Mouse (Mus musculus) CH12.LX (cell line): Measurements from ENCODE around the gene Nelfcd. TPM values are rescaled to one million over a fixed set of nuclear protein-coding genes. Genes with fewer than 3 reads are reported as not detected.

Experiments used
- DNase-seq: peaks from one replicate; pipeline ENCODE4 v3.0.0-alpha.2; 2013; ENCODE audit errors: extremely low read depth
- H3K27ac ChIP-seq: 2 replicates; pipeline ENCODE4 v1.5.1; 2012; ENCODE audit warnings: low read depth, mild to moderate bottlenecking, control low read depth, moderate library complexity; ENCODE audit not compliant: insufficient read depth
- H3K27me3 ChIP-seq: replicated peaks from 2 replicates; pipeline ENCODE3; 2012; ENCODE audit warnings: inconsistent platforms
- H3K36me3 ChIP-seq, 2 experiments: replicated peaks in 1 of 2; 2 replicates each; pipeline versions ENCODE3 to v1.6.1; 2012; ENCODE audit warnings: inconsistent platforms in 1 of 2, low read length in 1 of 2, mild to moderate bottlenecking in 1 of 2, mixed read lengths in 1 of 2, moderate library complexity in 1 of 2; ENCODE audit not compliant: control insufficient read depth in 1 of 2, insufficient read depth in 1 of 2
- H3K4me1 ChIP-seq, 2 experiments: 2 replicates each; pipeline ENCODE4 v1.6.1; 2012; ENCODE audit warnings: inconsistent platforms in 1 of 2, moderate library complexity in 1 of 2; ENCODE audit not compliant: insufficient read depth in 2 of 2, control insufficient read depth in 1 of 2
- H3K4me2 ChIP-seq: 2 replicates; pipeline ENCODE4 v1.6.1; 2012; ENCODE audit warnings: low read depth, mild to moderate bottlenecking, control low read depth; ENCODE audit not compliant: poor library complexity, insufficient read depth, severe bottlenecking
- H3K4me3 ChIP-seq, 3 experiments: fragments of 150-350 bp in 1 of 3; sonication (generic) in 1 of 3; replicated peaks in 1 of 3; 2 replicates each; pipeline versions ENCODE3 to v1.5.1; 2011 to 2012; ENCODE audit warnings: low read depth in 2 of 3, low read length in 2 of 3, mild to moderate bottlenecking in 2 of 3, moderate library complexity in 2 of 3, control low read depth in 1 of 3, improper control_type of control experiment in 1 of 3, inconsistent platforms in 1 of 3, mixed read lengths in 1 of 3; ENCODE audit not compliant: poor library complexity in 1 of 3
- H3K79me2 ChIP-seq: replicated peaks from 2 replicates; pipeline ENCODE4 v1.6.1; 2012; ENCODE audit warnings: mild to moderate bottlenecking, moderate library complexity; ENCODE audit not compliant: control insufficient read depth, poor library complexity, insufficient read depth, severe bottlenecking; ENCODE audit errors: extremely low read depth
- H3K9ac ChIP-seq: 2 replicates; pipeline ENCODE4 v1.6.1; 2012; ENCODE audit warnings: low read depth, mild to moderate bottlenecking, control low read depth, moderate library complexity; ENCODE audit not compliant: insufficient read depth
- H3K9me3 ChIP-seq: replicated peaks from 2 replicates; pipeline ENCODE3; 2012; ENCODE audit warnings: low read length, inconsistent platforms, mixed read lengths
- CHD1 ChIP-seq: IDR thresholded peaks from 2 replicates; pipeline ENCODE4 v1.6.1; 2012; ENCODE audit warnings: low read depth, low read length, improper control_type of control experiment, inconsistent platforms
- CHD2 ChIP-seq: IDR thresholded peaks from 2 replicates; pipeline ENCODE4 v1.6.1; 2011; ENCODE audit warnings: low read length, improper control_type of control experiment
- EP300 ChIP-seq: IDR thresholded peaks from 2 replicates; pipeline ENCODE4 v1.6.1; 2011; ENCODE audit warnings: low read length, improper control_type of control experiment
- ETS1 ChIP-seq: conservative IDR thresholded peaks from 2 replicates; pipeline ENCODE4 v1.6.1; 2012; ENCODE audit warnings: low read depth, mild to moderate bottlenecking, inconsistent platforms, low read length, improper control_type of control experiment, moderate library complexity
- GABPA ChIP-seq: IDR thresholded peaks from 2 replicates; pipeline ENCODE4 v1.6.1; 2012; ENCODE audit warnings: low read depth, low read length, improper control_type of control experiment, inconsistent platforms; ENCODE audit not compliant: insufficient replicate concordance
- IRF4 ChIP-seq: IDR thresholded peaks from 2 replicates; pipeline ENCODE4 v1.6.1; 2014; ENCODE audit warnings: low read depth, mild to moderate bottlenecking, inconsistent platforms, low read length, improper control_type of control experiment
- JUN ChIP-seq: IDR thresholded peaks from 2 replicates; pipeline ENCODE4 v1.6.1; 2011; ENCODE audit warnings: low read depth, mild to moderate bottlenecking, low read length, improper control_type of control experiment, moderate library complexity; ENCODE audit not compliant: insufficient read depth
- JUND ChIP-seq: conservative IDR thresholded peaks from 2 replicates; pipeline ENCODE4 v1.6.1; 2011; ENCODE audit warnings: low read depth, low read length, improper control_type of control experiment
- MAX ChIP-seq: IDR thresholded peaks from 2 replicates; pipeline ENCODE4 v1.6.1; 2011; ENCODE audit warnings: low read length, improper control_type of control experiment
- MAZ ChIP-seq: IDR thresholded peaks from 2 replicates; pipeline ENCODE4 v1.6.1; 2012; ENCODE audit warnings: low read depth, mild to moderate bottlenecking, inconsistent platforms, low read length, improper control_type of control experiment, moderate library complexity
- MEF2A ChIP-seq: IDR thresholded peaks from 2 replicates; pipeline ENCODE4 v1.6.1; 2014; ENCODE audit warnings: low read depth, mild to moderate bottlenecking, inconsistent platforms, low read length, improper control_type of control experiment, borderline replicate concordance
- MYC ChIP-seq: IDR thresholded peaks from 2 replicates; pipeline ENCODE4 v1.6.1; 2011; ENCODE audit warnings: low read depth, mild to moderate bottlenecking, improper control_type of control experiment, low read length
- PAX5 ChIP-seq: IDR thresholded peaks from 2 replicates; pipeline ENCODE4 v1.6.1; 2012; ENCODE audit warnings: low read length, inconsistent platforms, mixed read lengths
- POLR2A ChIP-seq: IDR thresholded peaks from 2 replicates; pipeline ENCODE4 v1.6.1; 2011; ENCODE audit warnings: low read depth, mild to moderate bottlenecking, improper control_type of control experiment, low read length
- POLR2AphosphoS2 ChIP-seq: IDR thresholded peaks from 2 replicates; pipeline ENCODE4 v1.6.1; 2011; ENCODE audit warnings: low read depth, low read length, improper control_type of control experiment
- RAD21 ChIP-seq: IDR thresholded peaks from 2 replicates; pipeline ENCODE4 v1.6.1; 2011; ENCODE audit warnings: low read depth, mild to moderate bottlenecking, low read length, improper control_type of control experiment, moderate library complexity
- RCOR1 ChIP-seq: conservative IDR thresholded peaks from 2 replicates; pipeline ENCODE4 v1.6.1; 2012; ENCODE audit warnings: low read depth, mild to moderate bottlenecking, inconsistent platforms, low read length, improper control_type of control experiment
- TBP ChIP-seq: conservative IDR thresholded peaks from 2 replicates; pipeline ENCODE4 v1.6.1; 2011; ENCODE audit warnings: low read depth, low read length, improper control_type of control experiment
- TCF12 ChIP-seq: IDR thresholded peaks from 2 replicates; pipeline ENCODE4 v1.6.1; 2014; ENCODE audit warnings: low read depth, mild to moderate bottlenecking, inconsistent platforms, low read length, improper control_type of control experiment
- USF1 ChIP-seq: IDR thresholded peaks from 2 replicates; pipeline ENCODE4 v1.6.1; 2014; ENCODE audit warnings: low read depth, mild to moderate bottlenecking, inconsistent platforms, low read length, improper control_type of control experiment
- USF2 ChIP-seq: conservative IDR thresholded peaks from 2 replicates; pipeline ENCODE4 v1.6.1; 2011; ENCODE audit warnings: low read depth, low read length, improper control_type of control experiment
- ZC3H11A ChIP-seq: IDR thresholded peaks from 2 replicates; pipeline ENCODE4 v1.6.1; 2012; ENCODE audit warnings: low read depth, mild to moderate bottlenecking, inconsistent platforms, low read length, improper control_type of control experiment
- ZKSCAN1 ChIP-seq: IDR thresholded peaks from 2 replicates; pipeline ENCODE4 v1.6.1; 2012; ENCODE audit warnings: low read depth, inconsistent platforms, low read length, improper control_type of control experiment, borderline replicate concordance
- dilution Hi-C: fragments of 300-500 bp; cut with MboI; formaldehyde crosslinking; loops from 2 replicates; pipeline ENCODE4 v1.14.3; 2020; ENCODE audit warnings: low sequenced_read_pairs; ENCODE audit not compliant: extremely low pct_unique_long_range_greater_than_20kb, extremely low pct_ligation_motif_present
- in situ Hi-C: fragments of 300-500 bp; cut with MboI; formaldehyde crosslinking; loops from 3 replicates; pipeline ENCODE4 v1.14.3; 2019; ENCODE audit warnings: low sequenced_read_pairs, low pct_ligation_motif_present, low pct_unique_long_range_greater_than_20kb, mixed read lengths
- polyA plus RNA-seq: library from polyadenylated mRNA; unstranded; fragments of >175 nt; gene quantifications from 2 replicates; pipeline ENCODE4 v1.2.1, GENCODE M21; 2012; ENCODE audit warnings: low read depth; ENCODE audit not compliant: insufficient read length
- total RNA-seq, 2 experiments: library from RNA; depleted of rRNA; stranded (reverse); fragments of 300-350 nt in 1 of 2; fragments of >200 nt in 1 of 2; gene quantifications; 2 replicates each; pipeline ENCODE4 v1.2.3; 2012 to 2014

Nelfcd gene
- total and polyA plus RNA-seq, 3 experiments = 39.1 to 50.5 (median 44.6) TPM

- H3K9ac ChIP-seq = no peak overlapping the region
- no peak overlapping the region for H3K27ac ChIP-seq
- in situ Hi-C loops (no loop called here), dilution Hi-C loops (no loop called here)
- no peaks in the 10 kb centered on the region for H3K36me3 ChIP-seq
- no peak for DNase-seq
- no peak for TF ChIP-seq MAX
- TF ChIP-seq JUND = no peak
- no peak for TF ChIP-seq JUN
- TF ChIP-seq USF1 = no peak
- no peak for TF ChIP-seq TBP
- TF ChIP-seq MAZ = no peak
- TF ChIP-seq CHD1 = no peak
- no peak for TF ChIP-seq IRF4
- no peak for TF ChIP-seq TCF12
- no peaks in the 10 kb centered on the region for H3K9me3 ChIP-seq
- H3K27me3 ChIP-seq = peaks cover 1% of the 10 kb centered on the region
- peaks cover 19 to 30% of the 10 kb centered on the region in 2 experiments for H3K4me1 ChIP-seq
- H3K79me2 ChIP-seq = no peaks in the 10 kb centered on the region
- no peak overlapping the region for H3K4me3 ChIP-seq
- H3K4me2 ChIP-seq = no peak overlapping the region
Observed at GRCm38 (mm10) chr2:174446492-174446891, 30.9 kb downstream of the Nelfcd start.

GRCm38 (mm10) chr2:174446905-174447304 is 31.3 kb downstream of the Nelfcd start:
- Histone ChIP-seq H3K36me3 (no peaks in the 10 kb centered on the region), H3K79me2 (no peaks in the 10 kb centered on the region), H3K4me3 (no peak overlapping the region), H3K27ac (no peak overlapping the region), H3K4me1 (peaks cover 16 to 25% of the 10 kb centered on the region in 2 experiments), H3K27me3 (peaks cover 1% of the 10 kb centered on the region), H3K4me2 (no peak overlapping the region), H3K9me3 (no peaks in the 10 kb centered on the region), H3K9ac (no peak overlapping the region)
- in situ Hi-C loops (no loop called here), dilution Hi-C loops (no loop called here)
- DNase-seq = no peak
- no peak for TF ChIP-seq MAX
- TF ChIP-seq JUND = no peak
- TF ChIP-seq TCF12 = no peak
- no peak for TF ChIP-seq EP300
- TF ChIP-seq ETS1 = no peak
- no peak for TF ChIP-seq ZC3H11A
- TF ChIP-seq MEF2A = no peak
- no peak for TF ChIP-seq MAZ
- no peak for TF ChIP-seq RAD21
- TF ChIP-seq GABPA = no peak
- TF ChIP-seq ZKSCAN1 = no peak
- no peak for TF ChIP-seq POLR2AphosphoS2
- TF ChIP-seq CHD2 = no peak
- TF ChIP-seq POLR2A = no peak
- TF ChIP-seq MYC = no peak
- TF ChIP-seq PAX5 = no peak
- no peak for TF ChIP-seq RCOR1
- no peak for TF ChIP-seq USF2
- no peak for TF ChIP-seq IRF4
- TF ChIP-seq JUN = no peak
